Mouse (Mus musculus) limb, embryonic 10.5 days (tissue): ENCODE measurements around the gene Peli2. TPM values are rescaled to one million over a fixed set of nuclear protein-coding genes. Genes with fewer than 3 reads are reported as not detected.

Experiments used
- DNase-seq: peaks from one replicate; pipeline ENCODE4 v3.0.0-alpha.2; 2017; ENCODE audit warnings: low spot score
- H3K27ac ChIP-seq: fragments of 300-500 bp; sonication (generic); 2 replicates; pipeline ENCODE4 v1.5.1; 2016; ENCODE audit warnings: mild to moderate bottlenecking
- H3K27me3 ChIP-seq: fragments of 300-500 bp; sonication (generic); 2 replicates; pipeline ENCODE4 v1.6.1; 2016; ENCODE audit warnings: low read depth, mild to moderate bottlenecking; ENCODE audit not compliant: poor library complexity, severe bottlenecking
- H3K36me3 ChIP-seq: fragments of 300-500 bp; sonication (generic); 2 replicates; pipeline ENCODE4 v1.6.1; 2016; ENCODE audit warnings: mild to moderate bottlenecking, moderate library complexity
- H3K4me1 ChIP-seq: fragments of 300-500 bp; sonication (generic); 2 replicates; pipeline ENCODE4 v1.6.1; 2016
- H3K4me3 ChIP-seq: fragments of 300-500 bp; sonication (generic); 2 replicates; pipeline ENCODE4 v1.5.1; 2016; ENCODE audit warnings: mild to moderate bottlenecking, moderate library complexity
- H3K9me3 ChIP-seq: fragments of 300-500 bp; sonication (generic); replicated peaks from 2 replicates; pipeline ENCODE4 v1.6.1; 2016; ENCODE audit warnings: mild to moderate bottlenecking
- WGBS: fragments of 180-500 bp; shearing (Covaris S2); methylation state at CpG from one replicate; pipeline ENCODE4 v1.1.7; 2016; 5-methylcytosine and 5-hydroxymethylcytosine counted together
- polyA plus RNA-seq: library from polyadenylated mRNA; unstranded; fragments of >200 nt; fragmentation: Nextera tagmentation; extraction: Ambion mirVana; gene quantifications from 2 replicates; pipeline ENCODE4 v1.2.1, GENCODE M21; 2016

Gene Peli2
- polyA plus RNA-seq, 1 experiment from 2014 or later: 7.3 TPM

GRCm38 (mm10) chr14:48295815-48296271 lies 175.2 kb downstream of the Peli2 start:
- Histone ChIP-seq H3K9me3 (no peaks in the 10 kb centered on the region), H3K4me3 (no peak overlapping the region), H3K27me3 (no peaks in the 10 kb centered on the region), H3K27ac (no peak overlapping the region), H3K36me3 (no peaks in the 10 kb centered on the region), H3K4me1 (peaks cover 7% of the 10 kb centered on the region)
- WGBS: 23% methylated on average over 7 of the region's 7 CpGs
- no peak for DNase-seq

GRCm38 (mm10) chr14:48296820-48297219 lies 176.2 kb downstream of the Peli2 start:
- 88% methylated on average over 1 of the region's 1 CpGs for WGBS
- H3K9me3 ChIP-seq: no peaks in the 10 kb centered on the region
- no peak for DNase-seq
- no peak overlapping the region for H3K4me3 ChIP-seq
- H3K4me1 ChIP-seq: peaks cover 7% of the 10 kb centered on the region
- H3K27me3 ChIP-seq: no peaks in the 10 kb centered on the region
- no peaks in the 10 kb centered on the region for H3K36me3 ChIP-seq
- no peak overlapping the region for H3K27ac ChIP-seq

GRCm38 (mm10) chr14:48302471-48303186 lies 182.0 kb downstream of the Peli2 start:
- Histone ChIP-seq H3K4me3 (no peak overlapping the region), H3K4me1 (peaks cover 16% of the 10 kb centered on the region), H3K36me3 (no peaks in the 10 kb centered on the region), H3K27ac (0 out of 2 replicates have a peak overlapping the region, but pooled peaks have one; percentile 7), H3K9me3 (no peaks in the 10 kb centered on the region), H3K27me3 (no peaks in the 10 kb centered on the region)
- DNase-seq: no peak
- WGBS: 78% methylated on average over 10 of the region's 10 CpGs

GRCm38 (mm10) chr14:48303235-48303634 lies 182.6 kb downstream of the Peli2 start:
- H3K36me3 ChIP-seq: no peaks in the 10 kb centered on the region
- peaks cover 16% of the 10 kb centered on the region for H3K4me1 ChIP-seq
- H3K9me3 ChIP-seq: no peaks in the 10 kb centered on the region
- H3K27ac ChIP-seq: no peak overlapping the region
- H3K27me3 ChIP-seq: no peaks in the 10 kb centered on the region
- H3K4me3 ChIP-seq: no peak overlapping the region
- DNase-seq: no peak
- 67% methylated on average over 6 of the region's 6 CpGs for WGBS

GRCm38 (mm10) chr14:48303841-48304240 lies 183.2 kb downstream of the Peli2 start:
- no peaks in the 10 kb centered on the region for H3K27me3 ChIP-seq
- no peaks in the 10 kb centered on the region for H3K9me3 ChIP-seq
- DNase-seq: no peak
- no peak overlapping the region for H3K27ac ChIP-seq
- no peak overlapping the region for H3K4me3 ChIP-seq
- peaks cover 16% of the 10 kb centered on the region for H3K4me1 ChIP-seq
- no peaks in the 10 kb centered on the region for H3K36me3 ChIP-seq
- 91% methylated on average over 9 of the region's 9 CpGs for WGBS

GRCm38 (mm10) chr14:48313234-48313633 lies 192.6 kb downstream of the Peli2 start:
- Histone ChIP-seq H3K27ac (no peak overlapping the region), H3K9me3 (no peaks in the 10 kb centered on the region), H3K36me3 (no peaks in the 10 kb centered on the region), H3K4me3 (no peak overlapping the region), H3K4me1 (peaks cover 10% of the 10 kb centered on the region), H3K27me3 (no peaks in the 10 kb centered on the region)
- no peak for DNase-seq
- 68% methylated on average over 3 of the region's 3 CpGs for WGBS

- Histone ChIP-seq H3K4me3 (no peak overlapping the region), H3K27me3 (no peaks in the 10 kb centered on the region), H3K4me1 (peaks cover 10% of the 10 kb centered on the region), H3K27ac (no peak overlapping the region), H3K36me3 (no peaks in the 10 kb centered on the region), H3K9me3 (no peaks in the 10 kb centered on the region)
- WGBS: 55% methylated on average over 8 of the region's 8 CpGs
- DNase-seq: no peak
Observed at GRCm38 (mm10) chr14:48316396-48316795, 195.8 kb downstream of the Peli2 start.

GRCm38 (mm10) chr14:48323771-48324459 lies 203.3 kb downstream of the Peli2 start:
- no peak overlapping the region for H3K27ac ChIP-seq
- H3K27me3 ChIP-seq: no peaks in the 10 kb centered on the region
- no peak for DNase-seq
- peaks cover 11% of the 10 kb centered on the region; the same call in 1 of the 2 replicates for H3K4me1 ChIP-seq
- WGBS: 75% methylated on average over 18 of the region's 18 CpGs
- H3K4me3 ChIP-seq: no peak overlapping the region
- H3K9me3 ChIP-seq: no peaks in the 10 kb centered on the region
- H3K36me3 ChIP-seq: no peaks in the 10 kb centered on the region

- no peaks in the 10 kb centered on the region for H3K27me3 ChIP-seq
- H3K4me3 ChIP-seq: no peak overlapping the region
- 87% methylated on average over 4 of the region's 4 CpGs for whole genome bisulfite sequencing
- H3K36me3 ChIP-seq: no peaks in the 10 kb centered on the region
- no peak overlapping the region for H3K27ac ChIP-seq
- no peaks in the 10 kb centered on the region for H3K9me3 ChIP-seq
- no peak for DNase-seq
- peaks cover 11% of the 10 kb centered on the region; the same call in 1 of the 2 replicates for H3K4me1 ChIP-seq
Observed at GRCm38 (mm10) chr14:48324460-48324850, 203.8 kb downstream of the Peli2 start.

GRCm38 (mm10) chr14:48327746-48328145 lies 207.1 kb downstream of the Peli2 start:
- Histone ChIP-seq H3K9me3 (no peaks in the 10 kb centered on the region), H3K4me1 (peaks cover 38% of the 10 kb centered on the region), H3K27ac (no peak overlapping the region), H3K4me3 (no peak overlapping the region), H3K36me3 (no peaks in the 10 kb centered on the region), H3K27me3 (no peaks in the 10 kb centered on the region)
- 78% methylated on average over 3 of the region's 3 CpGs for WGBS
- no peak for DNase-seq

GRCm38 (mm10) chr14:48329716-48330365 lies 209.2 kb downstream of the Peli2 start:
- Histone ChIP-seq H3K9me3 (no peaks in the 10 kb centered on the region), H3K4me1 (peaks cover 47% of the 10 kb centered on the region), H3K4me3 (no peak overlapping the region), H3K27ac (no peak overlapping the region), H3K36me3 (no peaks in the 10 kb centered on the region), H3K27me3 (no peaks in the 10 kb centered on the region)
- WGBS: 92% methylated on average over 12 of the region's 12 CpGs
- no peak for DNase-seq
